Mouse (Mus musculus): ENCODE measurements around the gene Cntnap1.

- TF ChIP-seq ZNF384 (IDR thresholded peaks at IDR 0.05; ENCODE audit: low read depth, low read length) = no peak
- TF ChIP-seq CHD2 (IDR thresholded peaks at IDR 0.05; ENCODE audit: low read depth, low read length) = no peak
- no peak for TF ChIP-seq ZC3H11A (IDR thresholded peaks at IDR 0.05; ENCODE audit: borderline replicate concordance, low read depth, low read length)
Measured at GRCm38 (mm10) chr11:101140164-101140819, 30.0 kb upstream of the Cntnap1 start.
